Mouse (Mus musculus): ENCODE results near the gene Trim28. TPM values are rescaled to one million over a fixed set of nuclear protein-coding genes. Genes with fewer than 3 reads are reported as not detected.

Gene Trim28
- total and polyA plus RNA-seq, 2 experiments from 2014 or later, result 69.9 to 309 TPM

GRCm38 (mm10) chr7:13009143-13010004, 10.5 kb downstream of the Trim28 start:
- peak overlapping the region; percentile 73 for H3K4me3 ChIP-seq (ENCODE audit: low read depth, low read length)
- H3K27ac ChIP-seq (ENCODE audit: low read depth), result peak overlapping the region; percentile 90
- H3K27me3 ChIP-seq (ENCODE audit: control insufficient read depth, insufficient read depth, low read length), result no peaks in the 10 kb centered on the region
- H3K4me1 ChIP-seq (ENCODE audit: control insufficient read depth, insufficient read depth), result peaks cover 6% of the 10 kb centered on the region
- no peaks in the 10 kb centered on the region for H3K9me3 ChIP-seq (replicated peaks; ENCODE audit: control insufficient read depth, low read length)
- DNase-seq (ENCODE audit: low spot score) (peak; percentile 93), ATAC-seq (ENCODE audit: insufficient read depth, low read depth) (peak; percentile 91)
- H3K4me2 ChIP-seq (ENCODE audit: low read depth, low read length), result peak overlapping the region; percentile 80
- peaks cover 35% of the 10 kb centered on the region for H3K36me3 ChIP-seq (replicated peaks; ENCODE audit: control insufficient read depth, insufficient read depth, low read length)
- TF ChIP-seq EP300 (IDR thresholded peaks at IDR 0.05; ENCODE audit: low read depth) (no peak), CTCF (IDR thresholded peaks at IDR 0.05; ENCODE audit: low read depth) (peak; percentile 79)
- under 1% methylated on average over 42 of the region's 42 CpGs for WGBS
- H3K9ac ChIP-seq (replicated peaks; ENCODE audit: low read depth, low read length), result peak overlapping the region; percentile 64

- Histone ChIP-seq H3K27ac (ENCODE audit: low read depth) (peak within 1 kb of the TSS; percentile 90), H3K4me3 (ENCODE audit: low read depth, low read length) (peak within 1 kb of the TSS; percentile 73), H3K9me3 (replicated peaks; ENCODE audit: control insufficient read depth, low read length) (no peaks in the 10 kb centered on the region), H3K27me3 (ENCODE audit: control insufficient read depth, insufficient read depth, low read length) (no peaks in the 10 kb centered on the region), H3K4me1 (ENCODE audit: control insufficient read depth, insufficient read depth) (peaks cover 6% of the 10 kb centered on the region), H3K4me2 (ENCODE audit: low read depth, low read length) (peak within 1 kb of the TSS; percentile 80), H3K36me3 (replicated peaks; ENCODE audit: control insufficient read depth, insufficient read depth, low read length) (peaks cover 27% of the 10 kb centered on the region), H3K9ac (replicated peaks; ENCODE audit: low read depth, low read length) (peak within 1 kb of the TSS; percentile 64)
- WGBS, result 13% methylated on average over 26 of the region's 26 CpGs
- ATAC-seq (ENCODE audit: insufficient read depth, low read depth) (no peak), DNase-seq (ENCODE audit: low spot score) (no peak)
- TF ChIP-seq CTCF (IDR thresholded peaks at IDR 0.05; ENCODE audit: low read depth), result no peak
- no peak for TF ChIP-seq EP300 (IDR thresholded peaks at IDR 0.05; ENCODE audit: low read depth)
Observed at GRCm38 (mm10) chr7:13010005-13010908, 11.3 kb downstream of the Trim28 start, which contains the start of gene Zbtb45. TSS of gene Zbtb45 (minus strand) at chr7:13010034.

GRCm38 (mm10) chr7:13013671-13014070, 14.8 kb downstream of the Trim28 start:
- Histone ChIP-seq H3K4me3 (ENCODE audit: low read depth, low read length) (no peak overlapping the region), H3K36me3 (replicated peaks; ENCODE audit: control insufficient read depth, insufficient read depth, low read length) (no peaks in the 10 kb centered on the region), H3K4me1 (ENCODE audit: control insufficient read depth, insufficient read depth) (peaks cover 6% of the 10 kb centered on the region), H3K9me3 (replicated peaks; ENCODE audit: control insufficient read depth, low read length) (no peaks in the 10 kb centered on the region), H3K27me3 (ENCODE audit: control insufficient read depth, insufficient read depth, low read length) (no peaks in the 10 kb centered on the region), H3K27ac (ENCODE audit: low read depth) (no peak overlapping the region), H3K9ac (replicated peaks; ENCODE audit: low read depth, low read length) (no peak overlapping the region), H3K4me2 (ENCODE audit: low read depth, low read length) (no peak overlapping the region)
- DNase-seq (ENCODE audit: low spot score) (no peak), ATAC-seq (ENCODE audit: insufficient read depth, low read depth) (no peak)
- WGBS, result 53% methylated on average over 4 of the region's 4 CpGs
- TF ChIP-seq EP300 (IDR thresholded peaks at IDR 0.05; ENCODE audit: low read depth) (no peak), CTCF (IDR thresholded peaks at IDR 0.05; ENCODE audit: low read depth) (no peak)

- H3K9ac ChIP-seq (replicated peaks; ENCODE audit: low read depth, low read length), result no peak overlapping the region
- WGBS, result 36% methylated on average over 6 of the region's 6 CpGs
- H3K4me1 ChIP-seq (ENCODE audit: control insufficient read depth, insufficient read depth), result peaks cover 6% of the 10 kb centered on the region
- no peaks in the 10 kb centered on the region for H3K9me3 ChIP-seq (replicated peaks; ENCODE audit: control insufficient read depth, low read length)
- no peak overlapping the region for H3K4me2 ChIP-seq (ENCODE audit: low read depth, low read length)
- H3K27ac ChIP-seq (ENCODE audit: low read depth), result no peak overlapping the region
- H3K36me3 ChIP-seq (replicated peaks; ENCODE audit: control insufficient read depth, insufficient read depth, low read length), result no peaks in the 10 kb centered on the region
- no peak for ATAC-seq (ENCODE audit: insufficient read depth, low read depth)
- DNase-seq (ENCODE audit: low spot score), result no peak
- H3K27me3 ChIP-seq (ENCODE audit: control insufficient read depth, insufficient read depth, low read length), result no peaks in the 10 kb centered on the region
- TF ChIP-seq CTCF (IDR thresholded peaks at IDR 0.05; ENCODE audit: low read depth), result no peak
- TF ChIP-seq EP300 (IDR thresholded peaks at IDR 0.05; ENCODE audit: low read depth), result no peak
- no peak overlapping the region for H3K4me3 ChIP-seq (ENCODE audit: low read depth, low read length)
Observed at GRCm38 (mm10) chr7:13014275-13014839, 15.4 kb downstream of the Trim28 start.

GRCm38 (mm10) chr7:13015217-13015616, 16.3 kb downstream of the Trim28 start:
- no peak overlapping the region for H3K4me2 ChIP-seq (ENCODE audit: low read depth, low read length)
- H3K4me1 ChIP-seq (ENCODE audit: control insufficient read depth, insufficient read depth), result peaks cover 6% of the 10 kb centered on the region
- H3K9me3 ChIP-seq (replicated peaks; ENCODE audit: control insufficient read depth, low read length), result no peaks in the 10 kb centered on the region
- DNase-seq (ENCODE audit: low spot score) (no peak), ATAC-seq (ENCODE audit: insufficient read depth, low read depth) (no peak)
- H3K27ac ChIP-seq (ENCODE audit: low read depth), result no peak overlapping the region
- H3K36me3 ChIP-seq (replicated peaks; ENCODE audit: control insufficient read depth, insufficient read depth, low read length), result no peaks in the 10 kb centered on the region
- no peak overlapping the region for H3K4me3 ChIP-seq (ENCODE audit: low read depth, low read length)
- TF ChIP-seq EP300 (IDR thresholded peaks at IDR 0.05; ENCODE audit: low read depth), result no peak
- no peak for TF ChIP-seq CTCF (IDR thresholded peaks at IDR 0.05; ENCODE audit: low read depth)
- H3K9ac ChIP-seq (replicated peaks; ENCODE audit: low read depth, low read length), result no peak overlapping the region
- H3K27me3 ChIP-seq (ENCODE audit: control insufficient read depth, insufficient read depth, low read length), result no peaks in the 10 kb centered on the region
- WGBS, result 77% methylated on average over 1 of the region's 1 CpGs
